Mouse (Mus musculus) adrenal gland, adult 18-20 months (tissue): ENCODE measurements around the gene Ctrl. TPM values are rescaled to one million over a fixed set of nuclear protein-coding genes. Genes with fewer than 3 reads are reported as not detected.
A peak's percentile ranks its signal among the peaks of the same experiment; 100 is the strongest.
"Not testable (repeated sequence)": the region's sequence is repeated elsewhere in the genome, so short reads cannot be mapped to it uniquely, and the experiment has no call there.

Experiments used
- DNase-seq, 2 experiments: peaks; one replicate each; pipeline ENCODE4 v3.0.0; 2021 to 2022; ENCODE audit warnings: low spot score in 2 of 2
- long read RNA-seq, 2 experiments: library from polyadenylated mRNA; stranded (forward); transcript quantifications; one replicate each; pipeline ENCODE4 v2.0.0; 2021
- total RNA-seq, 2 experiments: library from RNA; stranded (reverse); gene quantifications; 1 replicate in 1 of 2; 2 replicates in 1 of 2; pipeline ENCODE4 v1.2.3; 2021

The Ctrl gene
- total RNA-seq, result under 1 TPM in 1 of 2 experiments, not detected in 1; 0.93 TPM
- long read RNA-seq, experiment 1, result 0 reads
- long read RNA-seq, experiment 2, partial matches to known transcripts, result 1 of 2 reads
- long read RNA-seq, experiment 2, other reads (novel, unspliced or antisense), result 1 of 2 reads

DNA sequence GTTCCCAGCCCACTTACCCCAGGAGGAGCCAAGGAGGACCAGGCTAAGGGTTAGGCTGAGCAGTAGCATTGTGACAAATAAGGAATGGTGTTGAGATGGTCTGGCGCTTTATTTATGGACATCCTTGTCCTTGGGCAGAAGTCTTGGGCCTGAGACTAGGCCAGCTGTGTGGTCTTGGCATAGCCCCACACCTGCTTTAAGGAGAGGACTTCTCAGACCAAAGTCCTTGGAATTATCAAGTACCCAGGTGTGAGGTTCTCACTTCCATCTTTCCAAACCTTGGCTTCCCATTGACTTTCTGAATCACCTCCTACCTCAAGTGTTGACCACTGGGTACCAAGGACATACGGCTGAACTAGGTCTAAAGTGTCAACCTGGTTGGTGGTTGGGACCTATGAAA, at the start of gene Ctrl:
Gene Ctrl (minus strand): TSS at position 101 of the 400 bp plus-strand sequence.
- DNase-seq, result no peak

DNA sequence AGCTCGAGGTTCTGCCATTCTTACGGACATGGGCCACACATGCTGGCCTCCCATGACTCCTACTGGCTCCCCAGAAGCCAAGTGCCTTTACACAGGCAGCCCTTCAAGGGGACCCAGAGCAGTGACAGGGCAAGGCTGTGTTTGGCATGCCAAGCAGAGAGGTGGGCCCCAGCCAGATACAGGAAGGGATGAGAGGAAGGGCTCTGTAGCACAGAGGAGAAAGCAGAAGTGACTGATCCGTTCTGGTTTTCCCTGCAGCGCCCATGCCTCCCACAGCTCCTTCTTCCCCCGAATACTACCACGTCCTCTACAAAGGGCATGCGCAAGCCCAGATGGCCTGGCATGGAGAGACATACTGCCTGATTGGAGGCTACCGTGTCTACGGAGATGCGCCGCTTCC, 49.7 kb upstream of the Ctrl start:
- not testable (repeated sequence) for DNase-seq

DNA sequence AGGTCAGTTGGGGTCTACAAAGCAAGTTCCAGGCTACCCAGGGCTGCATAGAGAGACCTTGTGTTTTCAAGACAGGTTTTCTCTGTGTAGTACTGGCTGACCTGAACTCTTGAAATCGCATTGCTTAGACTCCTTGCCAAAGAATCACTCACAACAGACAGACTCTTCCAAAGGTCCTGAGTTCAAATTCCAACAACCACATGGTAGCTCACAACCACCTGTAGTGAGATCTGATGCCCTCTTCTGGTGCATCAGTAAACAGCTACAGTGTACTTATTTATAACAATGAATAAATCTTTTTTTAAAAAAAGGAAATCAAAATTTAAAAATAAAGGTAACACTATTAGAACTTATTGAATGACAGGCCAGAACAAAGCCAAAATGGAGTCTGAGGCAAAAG, 47.5 kb upstream of the Ctrl start:
- DNase-seq, result no peak

DNA sequence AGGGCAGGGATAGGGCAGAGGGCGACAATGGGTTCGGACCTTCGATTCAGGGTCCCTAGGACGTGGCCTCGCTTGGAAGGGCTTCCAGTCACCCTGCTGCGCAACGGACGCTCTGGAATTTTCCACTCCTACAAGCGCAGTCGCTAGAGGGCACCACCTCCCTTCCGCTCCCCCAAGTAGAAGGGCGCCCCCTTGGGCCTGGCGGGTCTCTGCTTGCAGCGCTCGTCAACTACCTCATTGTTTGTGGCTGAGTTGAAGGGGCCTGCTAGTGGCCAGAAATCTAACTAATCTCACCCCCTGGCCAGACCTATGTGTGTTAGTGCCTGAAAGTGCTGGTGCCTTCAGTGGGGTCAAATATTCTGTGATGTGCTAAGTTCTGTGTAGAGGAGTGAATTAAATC, 45.7 kb upstream of the Ctrl start, which contains the start of gene Dpep3:
Gene Dpep3 (minus strand): TSS at position 105 of the 400 bp plus-strand sequence.
- no peak for DNase-seq

DNA sequence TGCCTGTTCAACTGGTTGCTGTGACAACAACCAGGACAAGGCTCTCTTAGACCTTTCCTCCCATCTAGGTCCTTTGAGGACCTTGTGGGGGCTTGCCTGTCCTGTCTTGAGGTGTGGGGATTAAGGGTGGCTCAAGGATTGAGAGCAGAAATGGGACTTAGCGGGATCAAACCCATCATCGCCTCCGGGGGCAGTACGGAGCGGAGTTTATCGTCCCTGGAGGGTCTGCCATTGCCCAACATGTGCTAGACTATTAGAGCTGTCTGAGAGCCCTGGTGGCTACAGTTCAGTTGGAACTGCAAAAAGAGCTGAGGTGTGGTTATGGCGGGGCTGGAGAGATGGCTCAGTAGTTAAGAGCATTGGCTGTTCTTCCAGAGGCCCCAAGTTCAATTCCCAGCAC, 41.7 kb upstream of the Ctrl start:
- no peak for DNase-seq

DNA sequence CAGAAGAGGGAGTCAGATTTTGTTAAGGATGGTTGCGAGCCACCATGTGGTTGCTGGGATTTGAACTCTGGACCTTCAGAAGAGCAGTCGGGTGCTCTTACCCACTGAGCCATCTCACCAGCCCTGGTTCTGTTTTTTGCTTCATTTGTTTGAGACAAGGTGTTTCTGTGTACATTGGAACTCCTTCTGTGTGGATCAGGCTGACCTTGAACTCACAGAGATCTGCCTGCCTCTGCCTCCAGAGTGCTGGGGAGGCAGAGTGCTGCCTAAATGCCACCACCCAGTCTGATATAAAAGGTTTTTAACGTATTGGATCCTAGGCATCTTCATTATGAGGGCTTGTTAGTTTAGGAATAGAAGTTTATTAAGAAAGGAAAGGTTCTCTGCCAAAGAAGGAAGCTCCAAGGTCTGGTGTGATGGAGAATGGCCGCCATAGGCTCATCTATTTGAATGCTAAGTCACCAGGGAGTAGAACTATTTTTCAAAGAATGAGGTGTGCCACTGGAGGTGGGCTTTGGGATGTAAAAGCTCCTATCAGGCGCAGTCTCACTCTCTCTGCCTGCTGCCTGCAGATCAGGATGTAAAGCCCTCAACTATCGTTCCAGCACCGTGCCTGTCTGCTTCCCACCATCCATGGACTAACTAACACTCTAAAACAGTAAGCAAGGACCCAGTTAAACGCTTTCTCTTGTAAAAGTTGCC, 37.5 kb upstream of the Ctrl start:
- DNase-seq, result no peak

DNA sequence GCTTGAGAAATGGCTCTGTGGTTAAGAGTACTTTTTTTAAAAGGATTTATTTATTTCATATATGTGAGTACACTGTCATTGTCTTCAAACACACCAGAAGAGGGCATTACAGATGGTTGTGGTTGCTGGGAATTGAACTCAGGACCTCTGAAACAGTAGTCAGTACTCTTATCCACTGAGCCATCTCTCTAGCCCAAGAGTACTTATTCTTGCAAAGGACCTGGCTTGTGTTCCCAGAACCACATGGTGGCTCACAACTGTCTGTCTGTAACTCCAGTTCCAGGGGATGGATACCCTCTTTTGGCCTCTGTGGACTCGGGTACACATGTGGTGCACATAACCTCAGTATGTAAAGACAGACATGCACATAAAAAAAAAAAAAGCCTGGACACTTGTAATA, 35.7 kb upstream of the Ctrl start:
- DNase-seq, result no peak

DNA sequence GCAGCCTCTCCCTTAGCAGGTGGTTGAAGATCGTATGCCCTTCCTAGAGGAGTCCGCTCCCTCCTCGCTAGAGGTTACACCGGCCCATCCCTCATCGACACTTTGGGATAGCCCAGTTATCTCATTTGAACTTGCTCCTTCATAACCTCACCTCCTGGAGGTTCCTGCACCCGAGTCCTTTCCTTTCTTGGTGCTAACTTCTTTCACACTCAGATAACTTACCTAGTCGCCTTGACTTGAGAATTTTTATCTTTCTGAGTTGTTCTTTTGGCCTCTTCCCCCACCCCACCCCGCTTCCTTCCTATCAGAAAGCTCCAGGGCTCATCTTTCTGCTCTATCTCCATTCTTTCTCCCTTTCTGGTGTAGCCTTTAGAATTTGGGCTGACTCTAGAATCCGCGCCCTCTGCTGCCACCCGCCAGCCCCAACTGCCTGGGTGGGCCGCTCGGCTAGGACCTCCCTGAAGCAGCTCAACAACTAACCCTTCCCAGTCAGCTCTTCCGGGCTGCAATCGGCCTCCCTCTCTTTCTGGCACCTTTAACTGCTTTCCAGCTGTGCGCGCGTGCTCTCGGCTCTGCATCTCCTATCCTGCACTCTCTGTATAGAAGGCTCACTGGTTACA, 33.1 kb upstream of the Ctrl start:
- DNase-seq, result no peak

DNA sequence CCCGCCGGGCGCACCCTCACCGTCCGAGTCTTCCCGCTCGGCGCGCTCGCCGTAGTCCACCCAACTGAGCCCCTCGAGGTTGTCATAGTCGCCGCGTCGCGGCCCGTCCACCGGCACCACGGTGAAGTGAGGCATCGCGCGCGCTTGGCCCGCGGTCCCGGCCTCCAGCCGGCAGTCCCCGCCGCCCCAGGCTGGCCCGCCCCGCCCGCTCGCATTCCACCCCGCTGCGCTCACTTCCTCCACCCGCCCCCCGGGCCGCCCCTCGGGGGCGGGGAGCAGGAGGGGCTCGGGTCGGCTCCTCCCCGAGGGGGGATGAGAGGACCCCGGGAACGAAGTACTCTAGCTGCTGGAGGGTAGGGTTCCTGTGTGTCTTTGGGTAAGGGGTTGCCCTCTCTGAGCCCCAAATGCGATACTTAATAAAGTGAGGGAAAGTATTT, 32.3 kb upstream of the Ctrl start, which contains the start of gene Slc12a4:
Gene Slc12a4 (minus strand): TSS at position 193 of the 437 bp plus-strand sequence.
- DNase-seq, result peak; percentile 76 to 81

DNA sequence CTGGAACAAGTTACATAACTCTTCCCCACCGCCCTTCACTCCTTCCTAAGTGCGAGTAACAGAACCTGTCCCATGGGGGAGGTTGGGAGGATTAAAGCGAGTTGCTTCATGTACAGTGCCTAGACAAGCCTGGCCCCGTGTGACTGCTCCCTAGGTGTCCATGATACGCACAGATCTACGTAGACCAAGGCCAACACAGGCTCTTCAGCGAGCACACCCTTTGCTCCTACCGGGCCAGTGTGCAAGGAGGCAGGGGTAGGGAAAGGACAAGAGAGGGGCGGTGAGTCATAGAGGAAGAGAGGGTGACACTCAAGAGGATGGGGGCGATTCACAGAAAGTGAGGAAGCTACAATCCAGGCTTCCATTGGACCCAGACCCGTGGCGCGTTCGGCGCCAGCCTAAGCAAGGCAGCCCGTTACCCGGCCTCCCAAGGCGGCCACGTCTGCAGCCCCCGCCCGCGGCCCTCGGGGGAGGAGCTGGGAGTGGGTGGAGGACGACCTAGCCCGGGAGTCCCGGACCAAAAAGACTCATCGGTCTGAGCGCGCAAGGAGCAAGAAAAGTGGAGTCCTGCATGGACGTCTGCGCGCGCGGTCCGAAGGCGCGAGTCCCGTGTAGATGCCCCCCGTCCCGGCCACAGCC, 31.7 kb upstream of the Ctrl start:
- DNase-seq, result peak in 1 of 2 experiments; percentile 68

DNA sequence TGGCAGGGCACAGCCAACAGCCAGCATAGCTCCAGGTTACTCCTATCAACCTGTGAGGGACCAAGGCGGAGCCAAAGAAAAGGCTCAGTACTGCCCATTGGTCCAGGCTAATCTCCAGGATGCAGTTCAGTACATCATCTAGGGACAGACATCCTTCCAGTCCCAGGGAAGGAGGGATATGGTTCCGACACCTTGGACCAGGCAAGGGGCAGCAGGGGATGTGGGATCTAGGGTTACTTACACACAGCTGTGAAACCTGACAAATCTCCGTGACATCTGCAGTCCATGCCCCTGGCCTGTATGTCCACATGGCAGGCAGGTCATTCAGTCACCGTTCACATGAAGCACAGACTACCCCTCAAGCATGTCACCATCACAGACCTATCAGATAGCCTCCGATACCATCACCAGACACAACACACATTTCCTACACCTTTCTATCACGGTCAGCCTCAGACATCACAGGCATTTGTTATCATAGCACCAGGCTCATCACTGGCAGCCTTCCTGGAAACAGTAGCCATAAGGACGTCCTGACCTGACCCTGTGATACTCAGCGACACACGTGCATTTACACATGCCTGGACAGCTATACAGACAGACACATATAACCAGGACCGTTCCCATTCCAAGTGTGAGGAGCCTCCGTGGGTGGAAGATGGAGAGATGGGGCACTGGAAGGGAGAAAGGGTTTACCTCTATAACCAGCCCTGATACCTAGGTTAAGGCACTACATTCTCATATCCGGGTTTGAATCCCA, 31.0 kb upstream of the Ctrl start:
- DNase-seq, result no peak

DNA sequence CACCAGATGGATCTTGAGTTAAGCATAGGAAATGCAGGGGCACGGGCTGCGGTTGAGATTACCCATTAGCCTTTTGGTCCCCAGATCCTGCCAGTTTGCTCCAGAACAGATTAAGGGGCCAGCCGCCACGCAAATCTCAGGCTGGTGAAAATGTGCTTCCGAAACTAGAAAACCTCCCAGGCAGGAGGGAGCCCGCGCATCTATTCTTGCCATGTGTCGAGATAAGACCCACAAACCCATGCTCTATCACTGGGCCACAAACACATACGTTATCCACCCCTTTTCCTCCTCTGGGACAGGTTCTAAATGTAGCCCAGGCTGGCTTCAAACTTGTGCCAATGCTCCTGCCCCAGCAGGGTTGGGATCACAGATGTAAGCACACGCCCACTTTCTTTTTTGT, 27.9 kb upstream of the Ctrl start:
- DNase-seq, result no peak

DNA sequence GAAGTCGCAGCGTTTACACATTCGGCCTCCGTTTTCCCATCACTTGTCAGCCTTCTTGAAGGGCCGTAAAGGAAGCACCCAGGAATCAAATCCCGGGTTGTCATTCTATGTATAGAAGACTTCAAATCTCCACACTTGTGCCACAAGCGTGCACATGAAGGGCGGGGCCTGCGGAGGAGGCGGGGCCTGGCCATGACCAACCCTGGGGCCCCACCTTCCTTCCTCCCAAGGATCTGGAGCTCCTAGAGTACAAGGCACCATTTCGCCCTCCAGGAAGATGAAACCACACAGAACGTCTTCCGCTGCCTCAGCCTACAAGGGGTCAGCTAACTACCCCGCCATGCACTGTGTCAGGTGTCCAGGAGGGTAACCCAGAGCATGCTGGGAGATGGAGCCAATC, 27.4 kb upstream of the Ctrl start:
- no peak for DNase-seq

DNA sequence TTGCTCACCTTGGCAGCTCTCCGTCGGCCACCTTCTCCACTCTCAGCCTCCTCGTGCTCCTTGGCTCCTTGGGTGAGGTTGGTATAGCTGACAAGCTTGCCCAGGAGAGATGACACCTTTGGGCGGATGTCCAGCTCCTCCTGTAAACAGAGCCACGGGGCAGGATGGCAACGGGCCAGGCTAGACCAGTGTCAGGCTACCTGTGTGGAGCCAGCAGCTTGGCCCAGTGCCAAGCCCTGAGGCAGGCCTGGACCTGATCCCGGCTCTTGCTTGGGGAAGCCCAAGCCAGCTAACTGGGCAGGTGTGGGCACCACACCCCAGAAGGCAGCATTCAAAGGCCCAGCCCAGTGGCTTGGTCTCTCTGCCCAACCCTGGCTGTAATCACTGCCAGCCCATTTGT, 25.7 kb upstream of the Ctrl start:
- peak in 1 of 2 experiments; percentile 40 for DNase-seq

DNA sequence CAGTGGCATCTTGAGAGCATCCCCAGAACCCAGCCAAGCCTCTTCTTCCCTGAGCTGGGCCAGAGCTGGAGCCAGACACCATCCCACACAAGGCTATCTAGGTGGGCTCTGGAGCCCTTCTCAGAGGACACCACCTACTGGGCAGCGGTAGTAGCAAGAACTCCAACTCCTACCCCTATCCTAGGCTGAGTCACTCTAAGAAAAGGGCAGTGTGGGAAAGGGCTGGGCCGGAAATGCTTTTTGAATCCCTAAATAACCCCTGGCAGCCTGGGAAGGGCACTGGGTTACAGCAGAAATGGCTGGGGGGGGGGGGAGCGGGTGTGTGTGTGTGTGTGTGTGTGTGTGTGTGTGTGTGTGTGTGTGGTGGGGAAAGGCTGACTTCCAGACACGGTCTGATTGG, 24.2 kb upstream of the Ctrl start:
- peak; percentile 23 to 42 for DNase-seq

DNA sequence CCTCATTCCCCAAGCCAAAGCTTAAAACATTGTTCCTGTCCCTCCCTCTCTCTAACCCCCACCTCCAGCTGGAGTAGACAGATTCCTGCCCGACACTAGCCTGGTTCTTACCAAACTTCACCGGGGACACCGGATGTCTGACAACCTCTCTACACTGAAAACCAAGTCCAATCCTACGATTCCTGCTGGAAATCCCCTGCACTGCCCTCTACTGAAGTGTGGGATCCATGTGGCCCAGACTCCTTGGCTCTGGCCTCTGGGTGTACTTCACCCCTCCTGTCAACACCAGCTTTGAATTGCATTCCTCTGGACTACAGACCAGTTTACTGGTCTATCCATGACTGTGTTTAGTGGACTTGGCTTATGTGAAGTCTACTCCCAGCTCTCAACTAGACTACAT, 22.9 kb upstream of the Ctrl start:
- no peak for DNase-seq

DNA sequence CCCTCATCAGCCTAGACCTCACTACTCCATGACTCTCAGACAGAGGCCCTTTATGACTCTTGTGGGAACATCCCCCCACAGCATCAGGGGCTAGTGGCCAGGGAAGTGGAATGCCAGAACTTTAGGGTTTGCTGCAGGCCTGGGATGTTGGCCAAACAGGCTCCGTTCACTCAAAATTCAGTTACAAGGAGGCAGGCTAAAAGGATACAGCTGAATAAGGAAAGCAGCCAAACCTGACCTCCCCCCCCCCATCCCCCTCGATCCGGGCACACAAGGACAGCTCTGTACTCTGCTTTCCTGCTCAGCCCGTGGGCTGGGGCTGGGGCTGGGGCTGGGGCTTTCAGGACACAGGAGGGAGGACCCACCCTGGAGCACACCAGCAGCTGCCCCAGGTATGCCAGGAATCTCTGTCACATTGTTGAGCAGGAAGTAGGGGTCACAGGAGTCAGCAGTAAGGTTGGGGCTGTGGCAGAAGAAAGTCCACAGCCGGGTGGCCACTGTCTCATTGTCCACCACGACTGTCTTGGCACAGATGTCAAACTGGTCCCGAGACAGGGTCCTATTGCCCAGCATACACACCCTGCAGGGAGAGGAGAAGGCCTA, 17.5 kb upstream of the Ctrl start:
- no peak for DNase-seq

DNA sequence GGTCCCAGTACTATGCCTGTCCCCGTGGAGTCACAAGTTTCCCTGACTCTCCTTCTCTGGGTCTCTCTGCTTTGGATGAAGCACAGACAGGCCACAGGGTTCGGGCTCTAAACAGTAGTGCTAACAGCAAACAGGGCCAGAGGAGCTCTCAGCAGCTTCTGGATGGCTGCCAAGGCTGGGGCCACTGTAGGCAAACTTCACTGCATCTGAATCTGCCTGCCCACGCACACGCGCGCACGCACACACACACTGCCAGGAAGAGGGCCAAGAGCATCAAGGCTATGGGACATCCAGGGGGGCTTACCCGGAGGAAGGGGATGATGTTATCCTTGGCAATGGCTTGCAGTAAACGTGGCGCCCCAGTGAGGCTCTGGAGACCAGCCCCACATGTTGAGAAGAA, 15.7 kb upstream of the Ctrl start:
- peak; percentile 40 to 51 for DNase-seq

DNA sequence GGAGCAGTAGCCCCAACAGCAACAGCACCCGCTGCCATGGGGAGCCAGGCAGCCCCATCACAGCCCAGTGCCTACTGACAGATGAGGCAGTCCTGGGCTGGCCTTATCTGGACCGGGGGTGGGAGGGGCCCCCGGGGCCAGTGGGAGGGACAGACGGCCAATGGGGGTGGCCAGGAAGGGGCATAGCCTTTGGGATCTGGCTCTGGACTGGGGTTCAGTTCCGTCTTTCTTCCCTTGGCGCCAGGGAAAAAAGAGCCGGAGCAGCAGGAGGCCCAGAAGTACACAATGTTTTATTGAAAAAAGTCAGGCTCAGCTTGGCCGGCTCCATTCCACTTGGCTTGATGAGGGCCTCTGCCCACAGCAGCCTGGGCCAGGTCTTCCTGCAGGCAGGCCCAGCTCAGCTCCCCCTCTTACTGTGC, 9.7 kb upstream of the Ctrl start, which contains the start of gene Lcat:
Gene Lcat (minus strand): TSS at position 62 of the 419 bp plus-strand sequence.
- DNase-seq, result no peak

DNA sequence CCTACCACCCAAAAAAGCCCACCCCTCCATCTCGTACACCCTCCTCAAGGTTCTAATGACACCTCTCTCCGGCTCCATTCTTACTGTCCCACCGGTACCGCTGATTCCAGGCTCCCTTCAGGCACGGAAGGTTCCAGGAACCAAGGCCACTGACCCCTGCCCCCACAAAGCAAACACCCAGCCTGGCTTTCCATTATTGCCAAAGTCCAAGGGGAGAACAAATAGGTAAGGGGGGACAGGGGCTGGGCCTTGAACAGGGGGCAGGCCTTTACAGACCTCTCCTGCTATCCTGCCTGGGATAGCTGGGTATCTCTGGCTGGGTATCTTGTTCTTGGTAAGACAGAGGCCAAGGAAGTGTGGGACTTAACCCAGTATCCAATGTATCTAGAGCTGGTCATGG, 8.9 kb upstream of the Ctrl start:
- no peak for DNase-seq

DNA sequence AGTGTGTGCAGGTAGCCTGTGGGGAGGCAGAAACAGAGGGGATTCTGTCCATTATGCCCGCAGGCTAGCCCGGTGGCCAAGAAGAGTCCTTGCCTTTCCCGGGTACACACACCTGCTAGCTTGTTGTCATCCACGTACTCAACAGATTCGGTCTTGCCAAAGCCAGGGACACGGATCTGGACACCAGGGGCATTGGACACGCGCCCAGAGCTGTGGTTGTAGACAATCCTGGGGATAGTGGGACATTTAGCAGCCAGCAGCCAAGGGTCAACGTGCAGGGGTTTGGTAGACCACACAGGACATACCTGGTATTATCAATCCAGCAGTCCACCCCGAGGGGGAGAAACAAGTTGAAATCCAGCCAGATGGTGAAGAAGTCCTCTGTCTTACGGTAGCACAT, 8.4 kb upstream of the Ctrl start:
- DNase-seq, result peak in 1 of 2 experiments; percentile 22
